Mouse (Mus musculus) MEL (cell line): Measurements from ENCODE around the gene 1110051M20Rik. TPM values are rescaled to one million over a fixed set of nuclear protein-coding genes. Genes with fewer than 3 reads are reported as not detected.

Source experiments
- DNase-seq: peaks from one replicate; pipeline ENCODE4 v3.0.0; 2011; ENCODE audit warnings: low read depth, low spot score
- H3K27ac ChIP-seq: 2 replicates; pipeline ENCODE4 v1.5.1; 2012; ENCODE audit warnings: low read depth, mild to moderate bottlenecking, control low read depth, low read length, moderate library complexity; ENCODE audit not compliant: control insufficient read depth
- H3K27me3 ChIP-seq, 2 experiments: fragments of 150-350 bp in 1 of 2; sonication (generic) in 1 of 2; 2 replicates each; pipeline ENCODE4 v1.6.1; 2012; ENCODE audit warnings: low read length in 2 of 2, mild to moderate bottlenecking in 2 of 2, improper control_type of control experiment in 1 of 2, moderate library complexity in 1 of 2; ENCODE audit not compliant: insufficient read depth in 2 of 2, control insufficient read depth in 1 of 2
- H3K36me3 ChIP-seq, 2 experiments: 2 replicates each; pipeline ENCODE4 v1.6.1; 2012 to 2014; ENCODE audit warnings: low read length in 2 of 2, improper control_type of control experiment in 1 of 2, inconsistent platforms in 1 of 2, mild to moderate bottlenecking in 1 of 2; ENCODE audit not compliant: insufficient read depth in 2 of 2, control insufficient read depth in 1 of 2
- H3K4me1 ChIP-seq, 2 experiments: fragments of 150-350 bp in 1 of 2; sonication (generic) in 1 of 2; 2 replicates each; pipeline ENCODE4 v1.6.1; 2012; ENCODE audit warnings: low read length in 2 of 2, improper control_type of control experiment in 1 of 2, mild to moderate bottlenecking in 1 of 2; ENCODE audit not compliant: insufficient read depth in 2 of 2, control insufficient read depth in 1 of 2
- H3K4me3 ChIP-seq, 2 experiments: fragments of 150-350 bp in 1 of 2; sonication (generic) in 1 of 2; 2 replicates each; pipeline ENCODE4 v1.5.1; 2012; ENCODE audit warnings: low read depth in 2 of 2, low read length in 2 of 2, mild to moderate bottlenecking in 2 of 2, moderate library complexity in 2 of 2, control low read depth in 1 of 2, improper control_type of control experiment in 1 of 2; ENCODE audit not compliant: control insufficient read depth in 1 of 2, insufficient read depth in 1 of 2
- H3K79me2 ChIP-seq: 2 replicates; pipeline ENCODE4 v1.6.1; 2012; ENCODE audit warnings: mild to moderate bottlenecking, low read length, moderate library complexity; ENCODE audit not compliant: control insufficient read depth, poor library complexity, insufficient read depth
- H3K9ac ChIP-seq: 2 replicates; pipeline ENCODE4 v1.6.1; 2012; ENCODE audit warnings: low read depth, mild to moderate bottlenecking, control low read depth, low read length, moderate library complexity; ENCODE audit not compliant: control insufficient read depth, poor library complexity, severe bottlenecking
- H3K9me3 ChIP-seq: fragments of 150-350 bp; sonication (generic); replicated peaks from 2 replicates; pipeline ENCODE4 v1.6.1; 2012; ENCODE audit warnings: mild to moderate bottlenecking, low read length, improper control_type of control experiment, moderate library complexity; ENCODE audit not compliant: insufficient read depth
- BHLHE40 ChIP-seq: IDR thresholded peaks from 2 replicates; pipeline ENCODE4 v1.6.1; 2012; ENCODE audit warnings: low read depth, mild to moderate bottlenecking, inconsistent platforms, low read length, improper control_type of control experiment, borderline replicate concordance
- CHD1 ChIP-seq: IDR thresholded peaks from 2 replicates; pipeline ENCODE4 v1.6.1; 2012; ENCODE audit warnings: low read depth, mild to moderate bottlenecking, inconsistent platforms, low read length, improper control_type of control experiment
- E2F4 ChIP-seq: IDR thresholded peaks from 2 replicates; pipeline ENCODE4 v1.6.1; 2011; ENCODE audit warnings: low read depth, low read length, improper control_type of control experiment, borderline replicate concordance
- GABPA ChIP-seq: IDR thresholded peaks from 2 replicates; pipeline ENCODE4 v1.6.1; 2012; ENCODE audit warnings: low read depth, mild to moderate bottlenecking, inconsistent platforms, low read length, improper control_type of control experiment, moderate library complexity
- GATA1 ChIP-seq: IDR thresholded peaks from 2 replicates; pipeline ENCODE4 v1.6.1; 2011; ENCODE audit warnings: low read depth, low read length, improper control_type of control experiment
- MAFK ChIP-seq: IDR thresholded peaks from 2 replicates; pipeline ENCODE4 v1.6.1; 2011; ENCODE audit warnings: low read depth, mild to moderate bottlenecking, low read length, improper control_type of control experiment, borderline replicate concordance
- MAZ ChIP-seq: IDR thresholded peaks from 2 replicates; pipeline ENCODE4 v1.6.1; 2012; ENCODE audit warnings: low read depth, mild to moderate bottlenecking, inconsistent platforms, low read length, improper control_type of control experiment
- MXI1 ChIP-seq: IDR thresholded peaks from 2 replicates; pipeline ENCODE4 v1.6.1; 2011; ENCODE audit warnings: mild to moderate bottlenecking, low read depth, low read length, improper control_type of control experiment
- MYC ChIP-seq: IDR thresholded peaks from 2 replicates; pipeline ENCODE4 v1.6.1; 2011; ENCODE audit warnings: low read depth, mild to moderate bottlenecking, low read length, improper control_type of control experiment, moderate library complexity
- NELFE ChIP-seq: IDR thresholded peaks from 2 replicates; pipeline ENCODE4 v1.6.1; 2011; ENCODE audit warnings: low read depth, low read length, improper control_type of control experiment
- NRF1 ChIP-seq: IDR thresholded peaks from 2 replicates; pipeline ENCODE4 v1.6.1; 2014; ENCODE audit warnings: low read depth, mild to moderate bottlenecking, inconsistent platforms, low read length, improper control_type of control experiment, moderate library complexity; ENCODE audit not compliant: poor library complexity, insufficient read depth, severe bottlenecking
- POLR2A ChIP-seq, 2 experiments: IDR thresholded peaks; 2 replicates each; pipeline ENCODE4 v1.6.1; 2011 to 2012; ENCODE audit warnings: low read length in 2 of 2, mild to moderate bottlenecking in 2 of 2, control low read depth in 1 of 2, improper control_type of control experiment in 1 of 2, low read depth in 1 of 2, moderate library complexity in 1 of 2; ENCODE audit not compliant: control insufficient read depth in 1 of 2, insufficient read depth in 1 of 2, poor library complexity in 1 of 2
- POLR2AphosphoS2 ChIP-seq: IDR thresholded peaks from 2 replicates; pipeline ENCODE4 v1.6.1; 2011; ENCODE audit warnings: low read length, improper control_type of control experiment
- POLR2AphosphoS5 ChIP-seq: IDR thresholded peaks from 2 replicates; pipeline ENCODE4 v1.6.1; 2012; ENCODE audit warnings: low read depth, borderline replicate concordance, mild to moderate bottlenecking, inconsistent platforms, low read length, moderate library complexity, mixed read lengths
- RCOR1 ChIP-seq: IDR thresholded peaks from 2 replicates; pipeline ENCODE4 v1.6.1; 2012; ENCODE audit warnings: low read depth, mild to moderate bottlenecking, inconsistent platforms, low read length, improper control_type of control experiment
- SMC3 ChIP-seq: IDR thresholded peaks from 2 replicates; pipeline ENCODE4 v1.6.1; 2011; ENCODE audit warnings: low read depth, low read length, improper control_type of control experiment
- TAL1 ChIP-seq: IDR thresholded peaks from 2 replicates; pipeline ENCODE4 v1.6.1; 2012; ENCODE audit warnings: mild to moderate bottlenecking, inconsistent platforms, low read length, moderate library complexity, mixed read lengths
- TBP ChIP-seq: IDR thresholded peaks from 2 replicates; pipeline ENCODE4 v1.8.0; 2011; ENCODE audit warnings: low read depth, low read length, improper control_type of control experiment
- UBTF ChIP-seq: IDR thresholded peaks from 2 replicates; pipeline ENCODE4 v1.6.1; 2012; ENCODE audit warnings: low read depth, mild to moderate bottlenecking, inconsistent platforms, low read length, improper control_type of control experiment, moderate library complexity, borderline replicate concordance; ENCODE audit not compliant: insufficient read depth
- USF2 ChIP-seq, 2 experiments: IDR thresholded peaks; 2 replicates each; pipeline ENCODE4 v1.6.1; 2011 to 2012; ENCODE audit warnings: improper control_type of control experiment in 2 of 2, low read length in 2 of 2, borderline replicate concordance in 1 of 2, inconsistent platforms in 1 of 2, low read depth in 1 of 2, mild to moderate bottlenecking in 1 of 2; ENCODE audit not compliant: insufficient read depth in 1 of 2
- ZC3H11A ChIP-seq: IDR thresholded peaks from 2 replicates; pipeline ENCODE4 v1.6.1; 2012; ENCODE audit warnings: low read depth, mild to moderate bottlenecking, inconsistent platforms, low read length, improper control_type of control experiment
- ZMIZ1 ChIP-seq: IDR thresholded peaks from 2 replicates; pipeline ENCODE4 v1.6.1; 2012; ENCODE audit warnings: low read depth, mild to moderate bottlenecking, inconsistent platforms, low read length, improper control_type of control experiment, moderate library complexity
- ZNF384 ChIP-seq: IDR thresholded peaks from 2 replicates; pipeline ENCODE4 v1.6.1; 2012; ENCODE audit warnings: low read depth, mild to moderate bottlenecking, inconsistent platforms, low read length, improper control_type of control experiment
- polyA plus RNA-seq, 2 experiments: library from polyadenylated mRNA; stranded (reverse) in 1 of 2; unstranded in 1 of 2; fragments of >175 nt in 1 of 2; fragments of >200 nt in 1 of 2; gene quantifications; 2 replicates each; pipeline versions ENCODE4 v1.2.1 to v1.2.4; 2012; ENCODE audit warnings: low replicate concordance in 2 of 2, low read depth in 1 of 2; ENCODE audit not compliant: insufficient read length in 2 of 2, insufficient read depth in 1 of 2, missing spikeins in 1 of 2
- total RNA-seq: library from RNA; depleted of rRNA; stranded (reverse); fragments of 300-350 nt; gene quantifications from 2 replicates; pipeline ENCODE4 v1.2.3, GENCODE M21; 2012

1110051M20Rik gene
- total and polyA plus RNA-seq, 3 experiments, result 23.0 to 23.3 TPM; not detected in 1

- Histone ChIP-seq H3K9me3 (no peaks in the 10 kb centered on the region), H3K4me3 (no peak overlapping the region), H3K79me2 (no peaks in the 10 kb centered on the region), H3K36me3 (peaks cover 0 to 24% of the 10 kb centered on the region in 2 experiments; a peak in 2 of 4 replicates), H3K27ac (no peak overlapping the region), H3K9ac (no peak overlapping the region), H3K27me3 (no peaks in the 10 kb centered on the region), H3K4me1 (peaks cover 20 to 23% of the 10 kb centered on the region in 2 experiments)
- DNase-seq, result no peak
- no peak for TF ChIP-seq UBTF
- TF ChIP-seq TBP, result no peak
- TF ChIP-seq BHLHE40, result no peak
- no peak for TF ChIP-seq POLR2AphosphoS2
- no peak for TF ChIP-seq ZC3H11A
- no peak for TF ChIP-seq CHD1
- no peak for TF ChIP-seq POLR2A (IDR thresholded peaks at IDR 0.05; ENCODE audit: control insufficient read depth in 1 of 2, insufficient read depth in 1 of 2, low read depth in 1 of 2, low read length in 2 of 2, poor library complexity in 1 of 2)
- no peak for TF ChIP-seq E2F4
- no peak for TF ChIP-seq MAFK
- no peak for TF ChIP-seq MAZ
- no peak for TF ChIP-seq NRF1
- no peak for TF ChIP-seq USF2 (IDR thresholded peaks at IDR 0.05; ENCODE audit: borderline replicate concordance in 1 of 2, insufficient read depth in 1 of 2, low read depth in 1 of 2, low read length in 2 of 2)
- TF ChIP-seq TAL1, result no peak
- TF ChIP-seq GABPA, result no peak
- no peak for TF ChIP-seq RCOR1
- no peak for TF ChIP-seq POLR2AphosphoS5
- TF ChIP-seq GATA1, result no peak
- TF ChIP-seq MYC, result no peak
- no peak for TF ChIP-seq SMC3
- TF ChIP-seq NELFE, result no peak
Measured at GRCm38 (mm10) chr2:91324761-91325421, 119.6 kb downstream of the 1110051M20Rik start.

GRCm38 (mm10) chr2:91324346-91324745 lies 120.2 kb downstream of the 1110051M20Rik start:
- Histone ChIP-seq H3K9ac (no peak overlapping the region), H3K27me3 (no peaks in the 10 kb centered on the region), H3K36me3 (peaks cover 0 to 24% of the 10 kb centered on the region in 2 experiments; a peak in 2 of 4 replicates), H3K79me2 (no peaks in the 10 kb centered on the region), H3K9me3 (no peaks in the 10 kb centered on the region)
- DNase-seq, result no peak
- TF ChIP-seq TAL1 (no peak), MXI1 (no peak), USF2 (IDR thresholded peaks at IDR 0.05; ENCODE audit: borderline replicate concordance in 1 of 2, insufficient read depth in 1 of 2, low read depth in 1 of 2, low read length in 2 of 2) (no peak), MYC (no peak), MAZ (no peak), ZMIZ1 (no peak), ZNF384 (no peak)
- TF ChIP-seq, all 39 proteins: peak for 0
- no peak overlapping the region for H3K4me3 ChIP-seq
- H3K27ac ChIP-seq, result no peak overlapping the region
- peaks cover 20 to 23% of the 10 kb centered on the region in 2 experiments for H3K4me1 ChIP-seq
